Mouse (Mus musculus): Measurements from ENCODE around the gene Apoc4. TPM values are rescaled to one million over a fixed set of nuclear protein-coding genes. Genes with fewer than 3 reads are reported as not detected.

The Apoc4 gene
- total RNA-seq, 2 experiments from 2014 or later = not detected

- DNase-seq (ENCODE audit: extremely low spot score in 1 of 2, low spot score in 1 of 2) = no peak
These were observed 47.4 kb downstream of the Apoc4 start for GRCm38 (mm10) chr7:19633855-19634254.

GRCm38 (mm10) chr7:19633197-19633596 lies 48.1 kb downstream of the Apoc4 start:
- no peak for DNase-seq (ENCODE audit: extremely low spot score in 1 of 2, low spot score in 1 of 2)

DNA sequence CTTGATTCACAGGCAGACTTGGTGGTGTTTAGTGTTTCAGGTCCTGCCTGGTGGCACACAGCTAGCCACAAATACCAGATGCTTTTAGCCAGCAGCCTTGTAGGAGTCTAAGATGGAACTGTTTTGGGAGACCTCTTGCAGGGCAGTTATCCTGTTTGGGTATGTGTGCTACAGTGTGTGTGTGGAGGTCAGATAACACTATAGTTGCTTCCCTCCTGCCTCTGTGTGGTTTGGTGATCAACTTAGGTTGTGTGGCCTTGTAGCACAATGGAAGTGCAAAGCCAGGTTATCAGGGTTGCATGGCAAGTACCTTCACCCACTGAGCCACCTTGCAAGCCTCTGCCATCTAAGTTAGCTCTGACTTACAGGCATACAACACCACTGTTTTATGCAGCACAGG lies 48.6 kb downstream of the Apoc4 start:
- DNase-seq (ENCODE audit: extremely low spot score in 1 of 2, low spot score in 1 of 2) = no peak

GRCm38 (mm10) chr7:19632275-19632674 lies 49.0 kb downstream of the Apoc4 start:
- no peak for DNase-seq (ENCODE audit: extremely low spot score in 1 of 2, low spot score in 1 of 2)

GRCm38 (mm10) chr7:19629361-19629734 lies 51.9 kb downstream of the Apoc4 start, which contains the start of gene Relb:
TSS of gene Relb (minus strand) at chr7:19629438.
- peak; percentile 73 to 87 for DNase-seq (ENCODE audit: extremely low spot score in 1 of 2, low spot score in 1 of 2)

- DNase-seq (ENCODE audit: extremely low spot score in 1 of 2, low spot score in 1 of 2) = peak; percentile 64 to 74
These were observed 52.5 kb downstream of the Apoc4 start for GRCm38 (mm10) chr7:19628536-19629360.

- peak in 1 of 2 experiments; percentile 46 for DNase-seq (ENCODE audit: extremely low spot score in 1 of 2, low spot score in 1 of 2)
These were observed 53.1 kb downstream of the Apoc4 start for GRCm38 (mm10) chr7:19628192-19628535.

Other genes starting within 250 kb of the Apoc4 start
- gene Mark4, start 222.7 kb downstream of the Apoc4 start, total RNA-seq (2021) = 100 to 1,000 TPM in 1 of 2 experiments, 10 to 100 TPM in 1; 92.8 to 105 TPM
- under 1 TPM; 0.37 to 0.38 TPM for gene Exoc3l2, start 218.1 kb downstream of the Apoc4 start, total RNA-seq (2021)
- gene Bloc1s3, start 173.1 kb downstream of the Apoc4 start, total RNA-seq (2021) = 1 to 10 TPM; 6.0 to 7.1 TPM
- 10 to 100 TPM; 20.1 to 21.1 TPM for gene Trappc6a, start 173.1 kb downstream of the Apoc4 start, total RNA-seq (2021)
- gene Nkpd1, start 163.6 kb downstream of the Apoc4 start, total RNA-seq (2021) = under 1 TPM; 0.49 to 0.66 TPM
- gene Ppp1r37, start 118.4 kb downstream of the Apoc4 start, total RNA-seq (2021) = 100 to 1,000 TPM; 103 to 112 TPM
- gene Zfp296, start 104.2 kb downstream of the Apoc4 start, total RNA-seq (2021) = 1 to 10 TPM in 1 of 2 experiments, under 1 TPM in 1; 0.30 to 1.0 TPM
- gene Gemin7, start 103.9 kb downstream of the Apoc4 start, total RNA-seq (2021) = 10 to 100 TPM; 38.0 to 40.7 TPM
- 10 to 100 TPM; 70.6 to 94.5 TPM for gene Clasrp, start 77.0 kb downstream of the Apoc4 start, total RNA-seq (2021)
- 10 to 100 TPM in 1 of 2 experiments, 1 to 10 TPM in 1; 9.4 to 10.4 TPM for gene Relb, start 52.0 kb downstream of the Apoc4 start, total RNA-seq (2021)
- 100 to 1,000 TPM; 148 TPM for gene Clptm1, start 16.4 kb downstream of the Apoc4 start, total RNA-seq (2021)
- gene Apoc2, start 3.5 kb downstream of the Apoc4 start, total RNA-seq (2021) = not detected
- not detected for gene Gm44805, start 56 bp downstream of the Apoc4 start, total RNA-seq (2021)
- gene Apoc1, start 11.2 kb upstream of the Apoc4 start, total RNA-seq (2021) = 1 to 10 TPM; 4.8 to 7.5 TPM
- gene Apoe, start 17.7 kb upstream of the Apoc4 start, total RNA-seq (2021) = 1,000 to 10,000 TPM; 2,615 to 2,768 TPM
- gene Tomm40, start 34.0 kb upstream of the Apoc4 start, total RNA-seq (2021) = 100 to 1,000 TPM; 109 TPM
- 1 to 10 TPM; 7.9 to 9.1 TPM for gene Nectin2, start 69.0 kb upstream of the Apoc4 start, total RNA-seq (2021)
- gene Bcam, start 89.5 kb upstream of the Apoc4 start, total RNA-seq (2021) = 10 to 100 TPM in 1 of 2 experiments, 1 to 10 TPM in 1; 8.7 to 11.4 TPM
- gene Cblc, start 115.3 kb upstream of the Apoc4 start, total RNA-seq (2021) = not detected
- under 1 TPM; 0.49 to 0.61 TPM for gene Bcl3, start 141.3 kb upstream of the Apoc4 start, total RNA-seq (2021)
- 1 to 10 TPM; 1.8 to 2.9 TPM for gene Gm19345, start 170.5 kb upstream of the Apoc4 start, total RNA-seq (2021)
- not detected for gene Ceacam16, start 179.8 kb upstream of the Apoc4 start, total RNA-seq (2021)
- gene Ceacam19, start 206.5 kb upstream of the Apoc4 start, total RNA-seq (2021) = not detected
- 10 to 100 TPM; 10.2 to 15.9 TPM for gene Pvr, start 239.7 kb upstream of the Apoc4 start, total RNA-seq (2021)